Mouse (Mus musculus) kidney, embryonic 14.5 days (tissue): ENCODE data around the gene Srpk1. TPM values are rescaled to one million over a fixed set of nuclear protein-coding genes. Genes with fewer than 3 reads are reported as not detected.

Experiments used
- ATAC-seq: fragments of 200-750 bp; cut with Nextera tagmentation; 2 replicates; pipeline ENCODE4 v1.8.0; 2017; ENCODE audit warnings: moderate number of reproducible peaks, mild to moderate bottlenecking, moderate TSS enrichment, moderate library complexity; ENCODE audit not compliant: low FRiP score, low TSS enrichment
- H3K27ac ChIP-seq: fragments of 300-500 bp; sonication (generic); 2 replicates; pipeline ENCODE4 v1.5.1; 2014; ENCODE audit warnings: low read depth, mild to moderate bottlenecking, low read length, moderate library complexity, mixed read lengths
- H3K27me3 ChIP-seq: fragments of 300-500 bp; sonication (generic); 2 replicates; pipeline ENCODE4 v1.6.1; 2014; ENCODE audit warnings: mild to moderate bottlenecking, low read length; ENCODE audit not compliant: control insufficient read depth, insufficient read depth
- H3K36me3 ChIP-seq: fragments of 300-500 bp; sonication (generic); 2 replicates; pipeline ENCODE4 v1.6.1; 2014; ENCODE audit warnings: low read length, mixed read lengths; ENCODE audit not compliant: control insufficient read depth, insufficient read depth
- H3K4me1 ChIP-seq: fragments of 300-500 bp; sonication (generic); 2 replicates; pipeline ENCODE4 v1.6.1; 2014; ENCODE audit warnings: low read length, mixed read lengths; ENCODE audit not compliant: control insufficient read depth, insufficient read depth
- H3K4me2 ChIP-seq: fragments of 300-500 bp; sonication (generic); replicated peaks from 2 replicates; pipeline ENCODE4 v1.6.1; 2014; ENCODE audit warnings: low read depth, mild to moderate bottlenecking, low read length
- H3K4me3 ChIP-seq: fragments of 300-500 bp; sonication (generic); 2 replicates; pipeline ENCODE4 v1.5.1; 2014; ENCODE audit warnings: mild to moderate bottlenecking, low read length
- H3K9ac ChIP-seq: fragments of 300-500 bp; sonication (generic); 2 replicates; pipeline ENCODE4 v1.6.1; 2014; ENCODE audit warnings: low read depth, mild to moderate bottlenecking, low read length, moderate library complexity
- H3K9me3 ChIP-seq: fragments of 300-500 bp; sonication (generic); 2 replicates; pipeline ENCODE4 v1.6.1; 2016; ENCODE audit warnings: low read length; ENCODE audit not compliant: control insufficient read depth
- WGBS: fragments of 180-500 bp; shearing (Covaris S2); extraction: QIAGEN DNeasy Blood & Tissue Kit; methylation state at CpG from one replicate; pipeline ENCODE4 v1.1.7; 2014; 5-methylcytosine and 5-hydroxymethylcytosine counted together
- polyA plus RNA-seq: library from polyadenylated mRNA; unstranded; fragments of >200 nt; fragmentation: Nextera tagmentation; extraction: Ambion mirVana; gene quantifications from 2 replicates; pipeline ENCODE4 v1.2.1, GENCODE M21; 2014

Srpk1 gene
- polyA plus RNA-seq, 1 experiment from 2014 or later = 140 TPM

GRCm38 (mm10) chr17:28572941-28573340 lies 49.6 kb downstream of the Srpk1 start:
- Histone ChIP-seq H3K4me2 (no peak overlapping the region), H3K4me1 (peaks cover 3% of the 10 kb centered on the region; the same call in 1 of the 2 replicates), H3K36me3 (no peaks in the 10 kb centered on the region), H3K27me3 (no peaks in the 10 kb centered on the region; the same call in 1 of the 2 replicates), H3K9me3 (no peaks in the 10 kb centered on the region), H3K4me3 (no peak overlapping the region), H3K9ac (no peak overlapping the region), H3K27ac (no peak overlapping the region)
- WGBS = 82% methylated on average over 6 of the region's 6 CpGs
- ATAC-seq = no peak

- H3K27me3 ChIP-seq = no peaks in the 10 kb centered on the region; the same call in 1 of the 2 replicates
- WGBS = 84% methylated on average over 7 of the region's 7 CpGs
- H3K4me2 ChIP-seq = no peak overlapping the region
- H3K9ac ChIP-seq = no peak overlapping the region
- no peak for ATAC-seq
- H3K9me3 ChIP-seq = no peaks in the 10 kb centered on the region
- H3K4me1 ChIP-seq = peaks cover 3% of the 10 kb centered on the region; the same call in 1 of the 2 replicates
- H3K4me3 ChIP-seq = no peak overlapping the region
- no peaks in the 10 kb centered on the region for H3K36me3 ChIP-seq
- no peak overlapping the region for H3K27ac ChIP-seq
Observed at GRCm38 (mm10) chr17:28572521-28572920, 50.0 kb downstream of the Srpk1 start.

- H3K9ac ChIP-seq = no peak overlapping the region
- no peak overlapping the region for H3K4me3 ChIP-seq
- H3K27me3 ChIP-seq = no peaks in the 10 kb centered on the region; the same call in 1 of the 2 replicates
- no peaks in the 10 kb centered on the region for H3K9me3 ChIP-seq
- ATAC-seq = no peak
- H3K27ac ChIP-seq = no peak overlapping the region
- 84% methylated on average over 3 of the region's 3 CpGs for WGBS
- no peak overlapping the region for H3K4me2 ChIP-seq
- H3K4me1 ChIP-seq = peaks cover 3% of the 10 kb centered on the region; the same call in 1 of the 2 replicates
- no peaks in the 10 kb centered on the region for H3K36me3 ChIP-seq
Observed at GRCm38 (mm10) chr17:28571868-28572267, 50.6 kb downstream of the Srpk1 start.

- H3K4me2 ChIP-seq = no peak overlapping the region
- no peaks in the 10 kb centered on the region for H3K27me3 ChIP-seq
- no peaks in the 10 kb centered on the region for H3K36me3 ChIP-seq
- H3K9ac ChIP-seq = no peak overlapping the region
- H3K4me3 ChIP-seq = no peak overlapping the region
- no peak for ATAC-seq
- H3K4me1 ChIP-seq = no peaks in the 10 kb centered on the region
- H3K27ac ChIP-seq = no peak overlapping the region
- 59% methylated on average over 3 of the region's 3 CpGs for WGBS
- no peaks in the 10 kb centered on the region for H3K9me3 ChIP-seq
Observed at GRCm38 (mm10) chr17:28567541-28567940, 55.0 kb downstream of the Srpk1 start.

- no peaks in the 10 kb centered on the region for H3K9me3 ChIP-seq
- no peak overlapping the region for H3K9ac ChIP-seq
- no peaks in the 10 kb centered on the region for H3K27me3 ChIP-seq
- no peak overlapping the region for H3K27ac ChIP-seq
- H3K4me1 ChIP-seq = no peaks in the 10 kb centered on the region
- no peaks in the 10 kb centered on the region for H3K36me3 ChIP-seq
- no peak overlapping the region for H3K4me3 ChIP-seq
- ATAC-seq = no peak
- no peak overlapping the region for H3K4me2 ChIP-seq
Observed at GRCm38 (mm10) chr17:28565181-28565580, 57.3 kb downstream of the Srpk1 start.

- Histone ChIP-seq H3K4me3 (no peak overlapping the region), H3K27me3 (no peaks in the 10 kb centered on the region), H3K9me3 (no peaks in the 10 kb centered on the region), H3K36me3 (no peaks in the 10 kb centered on the region), H3K4me2 (no peak overlapping the region), H3K4me1 (no peaks in the 10 kb centered on the region), H3K27ac (no peak overlapping the region), H3K9ac (no peak overlapping the region)
- ATAC-seq = no peak
- 56% methylated on average over 7 of the region's 7 CpGs for whole genome bisulfite sequencing
Observed at GRCm38 (mm10) chr17:28561613-28562012, 60.9 kb downstream of the Srpk1 start.

- Histone ChIP-seq H3K9ac (no peak within 1 kb of the TSS), H3K27ac (no peak within 1 kb of the TSS), H3K36me3 (no peaks in the 10 kb centered on the region), H3K9me3 (no peaks in the 10 kb centered on the region), H3K27me3 (no peaks in the 10 kb centered on the region), H3K4me2 (no peak within 1 kb of the TSS), H3K4me3 (no peak within 1 kb of the TSS), H3K4me1 (no peaks in the 10 kb centered on the region)
- 82% methylated on average over 4 of the region's 4 CpGs for WGBS
- no peak for ATAC-seq
Observed at GRCm38 (mm10) chr17:28560598-28560997, 61.9 kb downstream of the Srpk1 start, which contains the start of gene Clps. TSS of gene Clps (minus strand) at chr17:28560766.

- Histone ChIP-seq H3K9me3 (no peaks in the 10 kb centered on the region), H3K27me3 (no peaks in the 10 kb centered on the region), H3K27ac (no peak overlapping the region), H3K4me3 (no peak overlapping the region), H3K36me3 (no peaks in the 10 kb centered on the region), H3K9ac (no peak overlapping the region), H3K4me2 (no peak overlapping the region), H3K4me1 (no peaks in the 10 kb centered on the region)
- no peak for ATAC-seq
- 75% methylated on average over 6 of the region's 6 CpGs for WGBS
Observed at GRCm38 (mm10) chr17:28557772-28558171, 64.7 kb downstream of the Srpk1 start.

GRCm38 (mm10) chr17:28556635-28557396 lies 65.7 kb downstream of the Srpk1 start:
- Histone ChIP-seq H3K36me3 (no peaks in the 10 kb centered on the region), H3K4me3 (no peak overlapping the region), H3K27me3 (no peaks in the 10 kb centered on the region), H3K4me2 (no peak overlapping the region), H3K9ac (no peak overlapping the region), H3K4me1 (no peaks in the 10 kb centered on the region), H3K27ac (no peak overlapping the region), H3K9me3 (no peaks in the 10 kb centered on the region)
- ATAC-seq = no peak
- 50% methylated on average over 6 of the region's 6 CpGs for WGBS
